Mouse (Mus musculus): ENCODE results near the gene Lhb.

The Lhb gene

GRCm38 (mm10) chr7:45413864-45414739 lies 6.5 kb upstream of the Lhb start:
- DNase-seq (ENCODE audit: extremely low spot score, low spot score) = no peak

- DNase-seq (ENCODE audit: extremely low spot score, low spot score) = no peak
Measured at GRCm38 (mm10) chr7:45414740-45415224, 5.8 kb upstream of the Lhb start.

GRCm38 (mm10) chr7:45415636-45416035 lies 5.0 kb upstream of the Lhb start:
- DNase-seq (ENCODE audit: extremely low spot score, low spot score) = no peak

- DNase-seq (ENCODE audit: extremely low spot score, low spot score) = no peak
Measured at GRCm38 (mm10) chr7:45417962-45418492, 2.6 kb upstream of the Lhb start.

GRCm38 (mm10) chr7:45419859-45420614 lies 583 bp upstream of the Lhb start:
- DNase-seq (ENCODE audit: extremely low spot score, low spot score) = no peak

- no peak for DNase-seq (ENCODE audit: extremely low spot score, low spot score)
Measured at GRCm38 (mm10) chr7:45421194-45421593, 574 bp downstream of the Lhb start.

GRCm38 (mm10) chr7:45426556-45426955 lies 5.9 kb downstream of the Lhb start:
- DNase-seq (ENCODE audit: extremely low spot score, low spot score) = no peak

GRCm38 (mm10) chr7:45433835-45434202 lies 13.2 kb downstream of the Lhb start:
- no peak for DNase-seq (ENCODE audit: extremely low spot score, low spot score)

- DNase-seq (ENCODE audit: extremely low spot score, low spot score) = peak; percentile 100
Measured at GRCm38 (mm10) chr7:45434203-45435015, 13.8 kb downstream of the Lhb start, which contains the start of gene Gys1. Gys1 (plus strand) TSS chr7:45434844.

GRCm38 (mm10) chr7:45435038-45435437 lies 14.4 kb downstream of the Lhb start:
- no peak for DNase-seq (ENCODE audit: extremely low spot score, low spot score)

GRCm38 (mm10) chr7:45436444-45436843 lies 15.8 kb downstream of the Lhb start:
- no peak for DNase-seq (ENCODE audit: extremely low spot score, low spot score)

GRCm38 (mm10) chr7:45437046-45437445 lies 16.4 kb downstream of the Lhb start:
- no peak for DNase-seq (ENCODE audit: extremely low spot score, low spot score)

GRCm38 (mm10) chr7:45437521-45438276 lies 17.1 kb downstream of the Lhb start, which contains the start of gene Ruvbl2:
Ruvbl2 (minus strand) TSS chr7:45438096.
- no peak for DNase-seq (ENCODE audit: extremely low spot score, low spot score)

- no peak for DNase-seq (ENCODE audit: extremely low spot score, low spot score)
Measured at GRCm38 (mm10) chr7:45443526-45444420, 23.2 kb downstream of the Lhb start.

GRCm38 (mm10) chr7:45446589-45446988 lies 26.0 kb downstream of the Lhb start:
- DNase-seq (ENCODE audit: extremely low spot score, low spot score) = no peak

- no peak for DNase-seq (ENCODE audit: extremely low spot score, low spot score)
Measured at GRCm38 (mm10) chr7:45447325-45447990, 26.8 kb downstream of the Lhb start.

GRCm38 (mm10) chr7:45449974-45450373 lies 29.4 kb downstream of the Lhb start:
- DNase-seq (ENCODE audit: extremely low spot score, low spot score) = no peak

GRCm38 (mm10) chr7:45451344-45451982 lies 30.8 kb downstream of the Lhb start:
- DNase-seq (ENCODE audit: extremely low spot score, low spot score) = peak; percentile 83

Data from neural tube, embryonic 10.5 days (tissue).